Mouse (Mus musculus) lung, embryonic 15.5 days (tissue): ENCODE results near the gene Zdhhc11. TPM values are rescaled to one million over a fixed set of nuclear protein-coding genes. Genes with fewer than 3 reads are reported as not detected.
"Not testable (repeated sequence)": the region's sequence is repeated elsewhere in the genome, so short reads cannot be mapped to it uniquely, and the experiment has no call there.

Source experiments
- ATAC-seq: fragments of 200-750 bp; cut with Nextera tagmentation; 2 replicates; pipeline ENCODE4 v1.8.0; 2017; ENCODE audit warnings: moderate number of reproducible peaks, borderline replicate concordance; ENCODE audit not compliant: low FRiP score, low TSS enrichment; ENCODE audit errors: extremely low read depth
- H3K27ac ChIP-seq: fragments of 300-500 bp; sonication (generic); 2 replicates; pipeline ENCODE4 v1.5.1; 2015; ENCODE audit warnings: moderate library complexity, mild to moderate bottlenecking, inconsistent platforms
- H3K27me3 ChIP-seq: fragments of 300-500 bp; sonication (generic); 2 replicates; pipeline ENCODE4 v1.6.1; 2015; ENCODE audit warnings: inconsistent platforms
- H3K36me3 ChIP-seq: fragments of 300-500 bp; sonication (generic); 2 replicates; pipeline ENCODE4 v1.6.1; 2015; ENCODE audit warnings: inconsistent platforms
- H3K4me1 ChIP-seq: fragments of 300-500 bp; sonication (generic); 2 replicates; pipeline ENCODE4 v1.6.1; 2015; ENCODE audit warnings: inconsistent platforms
- H3K4me2 ChIP-seq: fragments of 300-500 bp; sonication (generic); 2 replicates; pipeline ENCODE4 v1.6.1; 2015; ENCODE audit warnings: inconsistent platforms, mild to moderate bottlenecking, moderate library complexity
- H3K4me3 ChIP-seq: fragments of 300-500 bp; sonication (generic); 2 replicates; pipeline ENCODE4 v1.5.1; 2015; ENCODE audit warnings: mild to moderate bottlenecking, inconsistent platforms
- H3K9ac ChIP-seq: fragments of 300-500 bp; sonication (generic); 2 replicates; pipeline ENCODE4 v1.6.1; 2015; ENCODE audit warnings: inconsistent platforms
- H3K9me3 ChIP-seq: fragments of 300-500 bp; sonication (generic); 2 replicates; pipeline ENCODE4 v1.6.1; 2016; ENCODE audit warnings: inconsistent platforms
- WGBS: fragments of 180-500 bp; shearing (Covaris S2); methylation state at CpG from one replicate; pipeline ENCODE4 v1.1.7; 2015; 5-methylcytosine and 5-hydroxymethylcytosine counted together
- polyA plus RNA-seq: library from polyadenylated mRNA; unstranded; fragments of >200 nt; fragmentation: Nextera tagmentation; extraction: Ambion mirVana; gene quantifications from 2 replicates; pipeline ENCODE4 v1.2.1, GENCODE M21; 2015

Gene Zdhhc11
- polyA plus RNA-seq, 1 experiment from 2014 or later, result not detected

- no peak within 1 kb of the TSS for H3K27ac ChIP-seq
- H3K9ac ChIP-seq, result peak within 1 kb of the TSS; percentile 49
- H3K4me3 ChIP-seq, result peak within 1 kb of the TSS; percentile 45
- H3K4me1 ChIP-seq, result peaks cover 19% of the 10 kb centered on the region
- WGBS, result 2% methylated on average over 55 of the region's 56 CpGs
- H3K36me3 ChIP-seq, result no peaks in the 10 kb centered on the region
- peaks cover 48% of the 10 kb centered on the region for H3K27me3 ChIP-seq
- peak; percentile 97 for ATAC-seq
- H3K4me2 ChIP-seq, result peak within 1 kb of the TSS; percentile 92
- no peaks in the 10 kb centered on the region for H3K9me3 ChIP-seq
Measured at GRCm38 (mm10) chr13:74008948-74009718, 45.5 kb downstream of the Zdhhc11 start, which contains the start of gene Tppp. Gene Tppp (plus strand): TSS chr13:74009407.

GRCm38 (mm10) chr13:74009791-74010614, 46.4 kb downstream of the Zdhhc11 start:
- peak overlapping the region; percentile 92 for H3K4me2 ChIP-seq
- peaks cover 19% of the 10 kb centered on the region for H3K4me1 ChIP-seq
- WGBS, result under 1% methylated on average over 55 of the region's 55 CpGs
- H3K27me3 ChIP-seq, result peaks cover 48% of the 10 kb centered on the region
- H3K27ac ChIP-seq, result no peak overlapping the region
- peak; percentile 6; the same call in 1 of the 2 replicates for ATAC-seq
- H3K36me3 ChIP-seq, result no peaks in the 10 kb centered on the region
- H3K4me3 ChIP-seq, result peak overlapping the region; percentile 45
- H3K9me3 ChIP-seq, result no peaks in the 10 kb centered on the region
- 0 out of 2 replicates have a peak overlapping the region, but pooled peaks have one; percentile 22 for H3K9ac ChIP-seq

- Histone ChIP-seq H3K27ac (no peak overlapping the region), H3K27me3 (peaks cover 48% of the 10 kb centered on the region), H3K9ac (no peak overlapping the region), H3K4me1 (peaks cover 19% of the 10 kb centered on the region), H3K4me3 (peak overlapping the region; percentile 45; the same call in 1 of the 2 replicates), H3K36me3 (no peaks in the 10 kb centered on the region), H3K9me3 (no peaks in the 10 kb centered on the region), H3K4me2 (peak overlapping the region; percentile 92)
- no peak for ATAC-seq
- 8% methylated on average over 3 of the region's 3 CpGs for WGBS
Measured at GRCm38 (mm10) chr13:74010678-74011077, 47.0 kb downstream of the Zdhhc11 start.

GRCm38 (mm10) chr13:74015908-74016307, 52.3 kb downstream of the Zdhhc11 start:
- 65% methylated on average over 4 of the region's 4 CpGs for WGBS
- H3K27ac ChIP-seq, result no peak overlapping the region
- no peaks in the 10 kb centered on the region for H3K36me3 ChIP-seq
- no peak overlapping the region for H3K4me2 ChIP-seq
- H3K9ac ChIP-seq, result no peak overlapping the region
- no peak for ATAC-seq
- no peak overlapping the region for H3K4me3 ChIP-seq
- no peaks in the 10 kb centered on the region for H3K4me1 ChIP-seq
- no peaks in the 10 kb centered on the region for H3K9me3 ChIP-seq
- H3K27me3 ChIP-seq, result peaks cover 15% of the 10 kb centered on the region; the same call in 1 of the 2 replicates

- H3K27me3 ChIP-seq, result no peaks in the 10 kb centered on the region
- H3K4me1 ChIP-seq, result no peaks in the 10 kb centered on the region
- H3K27ac ChIP-seq, result no peak overlapping the region
- ATAC-seq, result no peak
- H3K4me3 ChIP-seq, result no peak overlapping the region
- H3K9ac ChIP-seq, result no peak overlapping the region
- no peaks in the 10 kb centered on the region for H3K9me3 ChIP-seq
- 67% methylated on average over 4 of the region's 4 CpGs for WGBS
- no peak overlapping the region for H3K4me2 ChIP-seq
- H3K36me3 ChIP-seq, result no peaks in the 10 kb centered on the region
Measured at GRCm38 (mm10) chr13:74017426-74017825, 53.8 kb downstream of the Zdhhc11 start.

- H3K4me2 ChIP-seq, H3K4me3 ChIP-seq, H3K4me1 ChIP-seq, ATAC-seq, H3K9me3 ChIP-seq, H3K27me3 ChIP-seq, H3K9ac ChIP-seq, H3K36me3 ChIP-seq, H3K27ac ChIP-seq: not testable (repeated sequence)
- WGBS, result 67% methylated on average over 8 of the region's 8 CpGs
Measured at GRCm38 (mm10) chr13:74019006-74019405, 55.4 kb downstream of the Zdhhc11 start.

GRCm38 (mm10) chr13:74025151-74026081, 61.8 kb downstream of the Zdhhc11 start:
- H3K9ac ChIP-seq, result no peak overlapping the region
- no peaks in the 10 kb centered on the region for H3K27me3 ChIP-seq
- no peaks in the 10 kb centered on the region for H3K36me3 ChIP-seq
- H3K4me1 ChIP-seq, result no peaks in the 10 kb centered on the region
- no peak for ATAC-seq
- WGBS, result 65% methylated on average over 4 of the region's 4 CpGs
- no peak overlapping the region for H3K4me2 ChIP-seq
- H3K9me3 ChIP-seq, result no peaks in the 10 kb centered on the region
- no peak overlapping the region for H3K4me3 ChIP-seq
- no peak overlapping the region for H3K27ac ChIP-seq

- H3K36me3 ChIP-seq, result no peaks in the 10 kb centered on the region
- H3K9me3 ChIP-seq, result no peaks in the 10 kb centered on the region
- no peak overlapping the region for H3K9ac ChIP-seq
- H3K4me3 ChIP-seq, result no peak overlapping the region
- H3K27ac ChIP-seq, result no peak overlapping the region
- peak; percentile 58; the same call in 1 of the 2 replicates for ATAC-seq
- H3K4me1 ChIP-seq, result no peaks in the 10 kb centered on the region
- 11% methylated on average over 2 of the region's 2 CpGs for whole genome bisulfite sequencing
- H3K27me3 ChIP-seq, result no peaks in the 10 kb centered on the region
- H3K4me2 ChIP-seq, result no peak overlapping the region
Measured at GRCm38 (mm10) chr13:74026215-74026614, 62.6 kb downstream of the Zdhhc11 start.

GRCm38 (mm10) chr13:74028116-74028515, 64.5 kb downstream of the Zdhhc11 start:
- Histone ChIP-seq H3K36me3 (no peaks in the 10 kb centered on the region), H3K4me1 (no peaks in the 10 kb centered on the region), H3K9me3 (no peaks in the 10 kb centered on the region), H3K27ac (no peak overlapping the region), H3K4me3 (no peak overlapping the region), H3K9ac (no peak overlapping the region), H3K4me2 (no peak overlapping the region), H3K27me3 (no peaks in the 10 kb centered on the region)
- WGBS, result 51% methylated on average over 2 of the region's 2 CpGs
- no peak for ATAC-seq

GRCm38 (mm10) chr13:74029013-74029412, 65.4 kb downstream of the Zdhhc11 start:
- WGBS, result 71% methylated on average over 2 of the region's 2 CpGs
- no peaks in the 10 kb centered on the region for H3K27me3 ChIP-seq
- H3K4me1 ChIP-seq, result no peaks in the 10 kb centered on the region
- no peak for ATAC-seq
- H3K4me3 ChIP-seq, result no peak overlapping the region
- no peak overlapping the region for H3K4me2 ChIP-seq
- no peak overlapping the region for H3K9ac ChIP-seq
- H3K36me3 ChIP-seq, result no peaks in the 10 kb centered on the region
- H3K9me3 ChIP-seq, result no peaks in the 10 kb centered on the region
- no peak overlapping the region for H3K27ac ChIP-seq

- no peaks in the 10 kb centered on the region for H3K36me3 ChIP-seq
- no peak overlapping the region for H3K4me2 ChIP-seq
- no peak overlapping the region for H3K9ac ChIP-seq
- no peak overlapping the region for H3K27ac ChIP-seq
- H3K9me3 ChIP-seq, result no peaks in the 10 kb centered on the region
- no peaks in the 10 kb centered on the region for H3K4me1 ChIP-seq
- H3K4me3 ChIP-seq, result no peak overlapping the region
- WGBS, result 84% methylated on average over 7 of the region's 7 CpGs
- ATAC-seq, result no peak
- H3K27me3 ChIP-seq, result no peaks in the 10 kb centered on the region
Measured at GRCm38 (mm10) chr13:74030691-74031090, 67.0 kb downstream of the Zdhhc11 start.
